Mouse (Mus musculus) spleen, adult 2 months (tissue): ENCODE results near the gene Lrrtm4.

ENCODE experiments used
- CTCF ChIP-seq: fragments of 200-500 bp; IDR thresholded peaks from 2 replicates; pipeline ENCODE4 v1.5.1; 2011; ENCODE audit warnings: mild to moderate bottlenecking, inconsistent platforms; ENCODE audit not compliant: insufficient read depth, insufficient read length, insufficient replicate concordance; ENCODE audit errors: extremely low read depth
- POLR2A ChIP-seq: fragments of 200-500 bp; IDR thresholded peaks from 2 replicates; pipeline ENCODE4 v1.6.1; 2011; ENCODE audit warnings: low read depth, low read length, inconsistent platforms

DNA sequence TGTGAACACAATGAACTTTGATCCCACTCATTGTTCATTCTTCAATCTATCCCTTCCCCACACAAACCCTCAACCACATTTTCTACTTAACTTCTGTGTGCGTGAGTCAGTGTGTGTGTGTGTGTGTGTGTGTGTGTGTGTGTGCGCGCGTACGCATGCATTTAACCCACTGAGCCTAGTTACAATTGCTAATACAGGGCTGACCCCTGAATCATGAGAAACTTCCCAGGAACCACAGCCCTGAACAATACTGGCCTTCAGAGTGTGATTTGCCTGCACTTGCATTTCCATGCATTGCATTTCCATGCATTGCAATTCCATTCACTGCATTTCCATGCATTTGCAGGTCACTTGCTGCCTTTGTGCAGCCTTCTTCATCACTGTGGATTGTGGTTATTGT is 701.8 kb downstream of the Lrrtm4 start:
- no peak for TF ChIP-seq POLR2A
- no peak for TF ChIP-seq CTCF
